Mouse (Mus musculus) left cerebral cortex, postnatal 10 days (tissue): ENCODE data around the gene Gm21887. TPM values are rescaled to one million over a fixed set of nuclear protein-coding genes. Genes with fewer than 3 reads are reported as not detected.
"Not testable (repeated sequence)": the region's sequence is repeated elsewhere in the genome, so short reads cannot be mapped to it uniquely, and the experiment has no call there.

Experiments
- DNase-seq, 2 experiments: peaks; one replicate each; pipeline ENCODE4 v3.0.0; 2021 to 2022; ENCODE audit warnings: low spot score in 2 of 2, mixed read lengths in 1 of 2; ENCODE audit errors: extremely low spot score in 1 of 2
- intact Hi-C: fragments of 180-260 bp; cut with DNase I; formaldehyde crosslinking; loops from one replicate; pipeline ENCODE4 v1.15.1; 2025
- total RNA-seq, 2 experiments: library from RNA; stranded (reverse); gene quantifications; 2 replicates each; pipeline ENCODE4 v1.2.3; 2021

Gene Gm21887
- total RNA-seq, 2 experiments from 2014 or later = 164 to 223 TPM

- intact Hi-C loops = not testable (repeated sequence)
- DNase-seq = peak; percentile 19 to 20
Measured at GRCm38 (mm10) chrX:169982606-169983400, 26.7 kb upstream of the Gm21887 start.

DNA sequence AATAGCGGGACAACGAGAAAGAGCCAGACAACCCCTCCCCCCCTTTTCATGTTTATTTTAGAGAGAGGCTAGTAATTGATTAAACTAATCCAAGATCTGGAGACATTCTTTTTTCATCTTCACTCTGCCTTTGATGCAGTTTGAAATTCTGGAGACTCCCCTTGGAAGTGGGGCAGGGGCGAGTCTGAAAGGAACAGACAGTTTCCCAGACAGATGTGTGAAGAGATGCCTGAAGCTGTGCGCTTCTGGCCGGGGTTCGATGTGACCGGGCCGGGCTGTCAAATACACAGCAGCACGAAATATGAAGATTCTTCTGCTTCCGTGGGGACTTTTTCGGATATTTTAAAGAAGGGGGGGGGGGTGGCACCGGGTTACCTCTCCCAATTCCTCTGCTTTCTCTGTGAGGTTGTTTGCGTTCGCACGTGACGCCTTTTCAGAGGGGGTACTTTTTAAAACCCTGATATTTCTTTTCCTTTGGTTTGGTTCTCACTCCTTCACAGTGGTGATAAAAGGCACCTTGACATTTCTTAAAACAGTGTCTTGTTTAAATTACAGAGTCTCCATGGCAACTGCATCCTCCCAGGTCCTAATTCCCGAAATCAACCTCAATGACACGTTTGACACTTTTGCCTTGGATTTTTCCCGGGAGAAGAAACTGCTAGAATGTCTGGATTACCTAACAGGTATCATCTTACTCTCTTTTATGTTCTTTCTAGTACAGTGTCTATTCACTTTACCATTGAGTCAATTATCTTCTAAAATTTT is 25.9 kb upstream of the Gm21887 start:
- peak; percentile 23 to 44 for DNase-seq
- intact Hi-C loops = not testable (repeated sequence)

DNA sequence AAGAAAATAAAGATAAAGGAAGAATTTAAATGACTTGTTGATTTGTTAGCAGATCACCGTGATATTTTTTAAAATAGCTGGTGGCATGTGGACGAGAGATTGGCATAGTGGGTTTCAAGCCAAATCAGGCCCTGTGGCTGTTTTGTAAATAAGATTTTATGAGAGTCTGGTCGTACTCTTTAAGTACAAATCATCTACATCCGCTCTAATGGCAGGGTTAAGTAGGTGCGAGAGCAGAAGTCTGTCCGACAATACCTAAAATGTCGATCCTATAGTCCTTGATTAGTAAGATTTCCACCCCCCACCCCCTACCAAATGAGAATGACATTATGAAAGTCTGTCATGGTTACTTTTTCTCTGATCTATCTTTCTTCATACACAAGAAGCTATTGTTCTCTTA is 25.1 kb upstream of the Gm21887 start:
- intact Hi-C loops = not testable (repeated sequence)
- DNase-seq = peak in 1 of 2 experiments; percentile 13

DNA sequence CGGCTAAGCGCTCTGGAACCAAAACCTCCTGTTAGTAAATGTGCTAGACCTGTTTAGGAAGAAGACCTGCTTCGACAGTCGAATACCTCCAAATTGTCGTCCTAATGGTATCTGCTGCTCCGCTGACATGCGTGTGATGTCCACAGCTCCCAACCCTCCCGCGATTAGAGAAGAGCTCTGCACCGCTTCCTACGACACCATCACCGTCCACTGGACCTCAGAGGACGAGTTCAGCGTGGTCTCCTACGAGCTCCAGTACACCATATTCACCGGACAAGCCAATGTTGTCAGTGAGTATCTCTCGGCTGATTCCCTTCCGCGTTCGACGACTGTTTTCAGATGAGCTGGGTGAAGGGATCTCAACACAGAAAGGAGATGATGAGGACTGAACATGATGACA is 24.6 kb upstream of the Gm21887 start:
- intact Hi-C loops = not testable (repeated sequence)
- peak; percentile 37 to 48 for DNase-seq

GRCm38 (mm10) chrX:169985796-169986195 is 23.7 kb upstream of the Gm21887 start:
- DNase-seq = peak; percentile 56 to 75
- intact Hi-C loops = not testable (repeated sequence)

GRCm38 (mm10) chrX:169986519-169987367 is 22.7 kb upstream of the Gm21887 start:
- intact Hi-C loops = not testable (repeated sequence)
- peak; percentile 84 to 91 for DNase-seq

DNA sequence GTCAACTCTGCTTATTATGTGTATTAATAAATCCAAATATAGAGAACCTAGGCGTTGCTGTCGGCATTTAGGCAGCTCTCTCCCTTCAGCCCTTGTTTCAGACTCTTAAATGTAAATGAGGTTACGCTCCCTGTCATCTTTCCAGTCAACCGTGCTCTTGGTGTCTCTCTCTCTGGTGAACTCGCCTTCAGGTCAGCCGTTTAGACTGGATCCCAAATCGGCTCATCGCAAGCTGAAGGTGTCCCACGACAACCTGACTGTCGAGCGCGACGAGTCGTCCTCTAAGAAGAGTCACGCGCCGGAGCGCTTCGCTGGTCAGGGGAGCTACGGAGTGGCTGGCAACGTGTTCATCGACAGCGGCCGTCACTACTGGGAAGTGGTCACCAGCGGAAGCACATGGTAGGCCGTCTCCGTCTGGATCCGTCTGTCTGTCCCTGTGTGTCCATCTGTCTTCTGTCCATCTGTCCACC is 22.1 kb upstream of the Gm21887 start:
- DNase-seq = peak; percentile 73 to 82
- intact Hi-C loops = not testable (repeated sequence)

- peak; percentile 59 to 80 for DNase-seq
- intact Hi-C loops = not testable (repeated sequence)
Measured at GRCm38 (mm10) chrX:169988571-169989218, 20.8 kb upstream of the Gm21887 start.

- intact Hi-C loops, DNase-seq: not testable (repeated sequence)
Measured at GRCm38 (mm10) chrX:169989219-169989595, 20.3 kb upstream of the Gm21887 start.

DNA sequence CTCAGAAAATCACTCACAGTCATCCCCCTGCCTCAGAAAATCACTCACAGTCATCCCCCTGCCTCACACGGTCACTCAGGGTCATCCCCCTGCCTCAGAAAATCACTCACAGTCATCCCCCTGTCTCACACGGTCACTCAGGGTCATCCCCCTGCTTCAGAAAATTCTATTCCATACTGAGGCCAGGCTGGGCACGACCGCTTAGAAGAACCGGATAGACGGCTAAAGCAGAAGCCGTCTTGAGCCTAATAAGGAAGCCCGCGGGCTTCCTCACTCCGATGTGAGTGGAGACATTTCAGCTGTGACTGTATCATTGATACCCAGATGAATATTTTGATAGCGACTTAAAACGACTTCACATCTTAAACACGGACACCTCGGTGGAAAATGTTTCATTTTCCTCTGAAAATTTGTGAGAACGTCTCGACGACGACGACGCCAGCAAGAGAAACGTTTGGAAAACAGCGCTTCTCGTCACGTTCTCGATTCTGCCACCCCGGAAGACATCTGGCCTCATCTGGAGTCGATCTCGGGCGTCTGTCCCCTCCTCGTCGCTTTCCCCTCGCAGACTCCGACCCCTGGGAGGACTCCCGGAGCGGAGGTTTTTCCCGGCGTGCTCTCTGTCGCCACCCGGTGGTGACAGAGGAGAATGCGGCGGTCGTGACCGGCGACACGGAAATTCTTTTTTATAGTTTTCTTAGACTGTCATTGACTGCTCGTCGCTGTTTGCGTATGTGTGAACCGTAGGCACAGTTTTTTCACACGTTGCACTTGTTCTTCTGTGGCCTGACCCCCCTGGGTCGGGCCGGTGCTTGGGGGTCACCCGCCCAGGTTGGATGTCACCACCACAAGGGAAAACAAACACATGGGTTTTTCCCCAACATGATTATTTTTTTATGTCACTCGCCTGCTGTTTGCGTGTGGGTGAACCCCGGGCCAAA is 19.5 kb upstream of the Gm21887 start:
- intact Hi-C loops = not testable (repeated sequence)
- peak; percentile 77 to 85 for DNase-seq

DNA sequence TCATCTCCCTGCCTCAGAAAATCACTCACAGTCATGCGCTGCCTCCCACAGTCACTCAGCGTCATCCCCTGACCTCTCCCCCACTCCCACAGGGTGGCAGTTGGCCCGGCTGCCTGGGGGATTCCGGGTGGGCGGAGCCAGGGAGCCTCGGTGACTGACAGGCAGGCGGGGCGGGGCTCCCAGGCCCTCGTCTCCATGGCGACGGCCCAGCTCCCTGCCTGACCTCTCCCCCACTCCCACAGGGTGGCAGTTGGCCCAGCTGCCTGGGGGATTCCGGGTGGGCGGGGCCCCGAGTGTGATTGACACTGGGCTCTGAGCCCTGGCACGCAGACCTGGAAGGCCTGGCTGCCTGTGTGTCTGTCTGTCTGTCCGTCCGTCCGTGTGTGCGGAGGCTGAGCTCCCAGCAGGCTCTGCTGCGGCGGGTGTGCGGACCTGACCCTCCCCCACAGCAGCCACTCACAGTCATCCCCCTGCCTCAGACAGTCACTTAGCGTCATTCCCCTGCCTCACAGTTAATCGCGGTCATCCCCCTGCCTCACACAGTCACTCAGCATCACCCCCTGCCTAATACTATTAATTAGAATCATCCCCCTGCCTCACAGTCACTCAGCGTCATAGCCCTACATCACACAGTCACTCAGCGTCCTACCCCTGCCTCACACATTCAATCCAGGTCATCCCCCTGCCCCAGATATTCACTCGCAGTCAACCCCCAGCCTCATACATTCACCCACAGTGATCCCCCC is 18.2 kb upstream of the Gm21887 start:
- peak; percentile 96 to 99 for DNase-seq
- intact Hi-C loops = loop anchor here (1.0 kb wide), 1 partner anchor 8 kb away; no protein-coding TSS in a partner anchor

- intact Hi-C loops = not testable (repeated sequence)
- DNase-seq = peak; percentile 20 to 70
Measured at GRCm38 (mm10) chrX:169992086-169992930, 17.2 kb upstream of the Gm21887 start.

GRCm38 (mm10) chrX:169992951-169993547 is 16.4 kb upstream of the Gm21887 start:
- DNase-seq = peak; percentile 26 to 61
- intact Hi-C loops = not testable (repeated sequence)

DNA sequence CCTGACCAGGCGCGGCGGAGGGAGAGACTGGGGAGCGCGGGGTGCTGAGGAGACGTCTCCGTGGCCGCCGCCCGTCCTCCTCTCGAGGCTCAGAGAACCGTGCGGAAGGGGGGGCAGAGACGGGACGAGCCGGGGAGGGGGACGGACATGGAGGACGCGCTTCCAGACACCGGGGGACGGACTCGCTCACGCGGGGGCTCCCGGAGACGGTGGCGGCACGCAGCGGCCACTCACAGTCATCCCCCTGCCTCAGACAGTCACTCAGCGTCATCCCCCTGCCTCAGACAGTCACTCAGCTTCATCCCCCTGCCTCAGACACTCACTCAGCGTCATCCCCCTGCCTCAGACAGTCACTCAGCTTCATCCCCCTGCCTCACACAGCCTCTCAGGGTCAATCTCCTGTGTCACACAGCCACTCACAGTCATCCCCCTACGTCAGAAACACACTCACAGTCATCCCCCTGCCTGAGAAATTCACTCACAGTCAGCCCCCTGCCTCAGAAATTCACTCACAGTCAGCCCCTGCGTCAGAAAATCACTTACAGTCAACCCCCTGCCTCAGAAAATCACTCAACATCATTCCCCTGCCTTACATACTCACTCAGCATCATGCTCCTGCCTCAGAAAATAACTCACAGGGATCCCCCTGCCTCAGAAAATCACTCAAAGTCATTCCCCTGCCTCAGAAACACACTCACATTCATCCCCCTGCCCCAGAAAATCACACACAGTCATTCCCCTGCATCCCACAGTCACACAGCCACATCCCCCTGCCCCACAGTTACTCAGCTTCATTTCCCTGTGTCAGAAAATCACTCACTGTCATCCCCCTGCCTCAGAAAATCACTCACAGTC is 15.2 kb upstream of the Gm21887 start:
- peak; percentile 65 to 88 for DNase-seq
- intact Hi-C loops = not testable (repeated sequence)
